Mouse (Mus musculus) left cerebral cortex, postnatal 10 days (tissue): Measurements from ENCODE around the gene Zscan4-ps3. TPM values are rescaled to one million over a fixed set of nuclear protein-coding genes. Genes with fewer than 3 reads are reported as not detected.
"Not testable (repeated sequence)": the region's sequence is repeated elsewhere in the genome, so short reads cannot be mapped to it uniquely, and the experiment has no call there.

Experiments used
- DNase-seq, 2 experiments: peaks; one replicate each; pipeline ENCODE4 v3.0.0; 2021 to 2022; ENCODE audit warnings: low spot score in 2 of 2, mixed read lengths in 1 of 2; ENCODE audit errors: extremely low spot score in 1 of 2
- intact Hi-C: fragments of 180-260 bp; cut with DNase I; formaldehyde crosslinking; loops from one replicate; pipeline ENCODE4 v1.15.1; 2025
- total RNA-seq, 2 experiments: library from RNA; stranded (reverse); gene quantifications; 2 replicates each; pipeline ENCODE4 v1.2.3; 2021

The Zscan4-ps3 gene
- total RNA-seq, result not detected

DNA sequence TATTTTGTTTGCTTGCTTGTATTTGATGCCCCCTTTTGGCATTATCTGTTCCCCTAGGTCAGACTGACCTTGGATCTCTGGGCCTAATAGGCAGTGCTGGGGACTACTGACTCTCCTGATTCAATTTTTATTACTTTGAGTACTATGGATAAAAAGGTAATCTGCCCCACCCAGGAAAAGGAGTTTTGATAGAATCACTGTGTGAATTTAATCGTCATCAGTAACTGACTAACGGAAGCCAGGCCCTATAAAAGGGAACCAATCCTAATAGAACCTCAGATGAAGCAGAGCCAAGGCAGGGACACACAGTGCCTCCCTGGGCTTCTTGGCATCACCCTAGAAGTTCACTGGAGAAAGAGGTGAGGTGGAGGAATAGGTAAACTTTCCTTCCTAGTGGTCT lies at the start of gene Zscan4-ps3:
Gene Zscan4-ps3 (plus strand): TSS at position 301 of the 400 bp plus-strand sequence.
- DNase-seq, intact Hi-C loops: not testable (repeated sequence)

DNA sequence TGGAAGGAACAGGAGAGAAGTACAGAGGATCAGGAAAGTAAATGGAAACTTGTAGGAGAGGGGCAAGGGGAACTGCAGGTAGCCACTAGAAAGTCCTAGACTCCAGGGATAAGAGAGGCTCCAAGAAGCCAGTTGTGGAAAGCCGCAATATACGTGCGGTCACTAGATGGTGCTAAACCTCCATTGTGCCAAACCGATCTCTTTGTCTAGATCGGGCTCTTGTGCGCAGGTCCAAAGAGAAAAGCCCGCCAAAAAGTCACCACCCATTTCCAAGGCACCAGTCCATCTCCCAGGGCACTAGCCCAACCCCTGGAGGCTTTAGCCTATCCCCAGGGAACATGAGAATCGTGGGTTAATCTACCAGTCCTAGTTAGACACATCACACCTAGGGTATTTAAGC lies 8.0 kb downstream of the Zscan4-ps3 start:
- DNase-seq, intact Hi-C loops: not testable (repeated sequence)

Other genes with a start within 250 kb of the Zscan4-ps3 start
- not detected for gene Zscan4f, start 211.4 kb upstream of the Zscan4-ps3 start, total RNA-seq
- gene Zscan4-ps2, start 95.0 kb upstream of the Zscan4-ps3 start, total RNA-seq, result not detected
- not detected for gene Vmn1r72, start 70.8 kb downstream of the Zscan4-ps3 start, total RNA-seq
- not detected for gene Vmn1r73, start 121.0 kb downstream of the Zscan4-ps3 start, total RNA-seq
- not detected for gene Vmn1r74, start 224.7 kb downstream of the Zscan4-ps3 start, total RNA-seq